Mouse (Mus musculus): Measurements from ENCODE around the gene Kmt2c. TPM values are rescaled to one million over a fixed set of nuclear protein-coding genes. Genes with fewer than 3 reads are reported as not detected.
A peak's percentile ranks its signal among the peaks of the same experiment; 100 is the strongest.

The Kmt2c gene
- 10 to 100 TPM; 43.6 to 46.0 TPM for total RNA-seq (2021)

DNA sequence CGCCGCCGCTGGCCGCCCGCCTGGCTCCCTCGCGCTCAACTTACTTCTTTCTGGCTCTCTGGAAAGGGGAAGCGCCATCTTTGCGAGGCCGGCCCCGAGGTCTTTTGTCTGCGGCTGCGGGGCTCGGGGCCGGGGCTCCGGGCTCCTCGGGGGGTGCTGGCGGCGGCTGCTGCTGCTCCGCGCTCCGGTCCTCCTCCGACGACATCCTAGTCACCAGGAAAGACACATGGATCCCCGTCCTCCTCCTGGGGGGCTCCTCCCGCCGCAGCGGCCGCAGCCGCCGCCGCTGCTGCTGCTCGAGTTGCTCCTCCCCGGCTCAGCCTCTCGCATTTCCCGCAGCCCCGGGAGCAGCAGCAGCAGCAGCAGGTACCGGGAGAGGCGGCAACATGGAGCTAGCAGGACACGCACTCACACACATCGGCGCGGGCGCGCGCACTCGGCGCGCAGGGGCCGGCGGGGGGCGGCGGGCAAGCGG, at the start of gene Kmt2c:
Kmt2c (minus strand) TSS at position 438 of the 475 bp plus-strand sequence.
- peak; percentile 58 to 84 for DNase-seq

DNA sequence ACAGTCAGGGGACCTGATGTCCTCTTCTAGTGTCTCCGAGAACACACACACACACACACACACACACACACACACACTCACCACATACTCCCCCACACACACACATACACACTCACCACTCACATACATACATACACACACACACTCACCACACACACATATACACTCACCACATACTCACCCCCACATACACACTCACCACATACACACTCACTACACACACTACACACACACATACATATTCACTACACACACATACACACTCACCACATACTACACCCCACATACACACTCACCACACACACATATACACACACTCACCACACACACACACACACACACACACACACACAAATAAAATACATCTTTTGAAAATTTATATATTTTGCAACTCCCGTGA, 48.3 kb upstream of the Kmt2c start:
- no peak for DNase-seq
- intact Hi-C loops (cut with DNase I), result no loop called here

More for the DNA sequence above, at the start of gene Kmt2c:
- intact Hi-C loops (cut with DNase I), result loop anchor here (5.0 kb wide), 1 partner anchor 76 kb away; no protein-coding TSS in a partner anchor

DNA sequence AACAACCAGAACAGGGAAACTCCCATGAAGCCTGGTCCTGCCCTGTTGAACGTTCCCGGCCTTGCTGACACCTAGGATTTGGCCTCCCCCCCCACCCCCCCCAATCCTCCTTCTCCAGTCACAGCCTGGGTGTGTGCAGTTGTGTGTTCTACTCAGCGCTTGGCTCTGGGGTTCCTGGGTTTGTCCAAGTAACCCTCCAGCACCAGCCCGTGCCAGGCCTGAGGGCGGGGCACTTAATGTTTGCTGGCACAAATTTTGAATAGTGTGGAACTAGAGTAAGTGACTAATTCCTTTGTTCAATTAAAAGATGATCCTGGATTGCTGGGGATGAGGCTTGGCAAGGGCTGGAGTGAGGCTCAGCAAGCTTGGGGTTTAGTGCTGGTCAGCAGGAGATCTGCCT, 46.0 kb upstream of the Kmt2c start:
- intact Hi-C loops (cut with DNase I), result no loop called here
- peak; percentile 31 to 34 for DNase-seq

DNA sequence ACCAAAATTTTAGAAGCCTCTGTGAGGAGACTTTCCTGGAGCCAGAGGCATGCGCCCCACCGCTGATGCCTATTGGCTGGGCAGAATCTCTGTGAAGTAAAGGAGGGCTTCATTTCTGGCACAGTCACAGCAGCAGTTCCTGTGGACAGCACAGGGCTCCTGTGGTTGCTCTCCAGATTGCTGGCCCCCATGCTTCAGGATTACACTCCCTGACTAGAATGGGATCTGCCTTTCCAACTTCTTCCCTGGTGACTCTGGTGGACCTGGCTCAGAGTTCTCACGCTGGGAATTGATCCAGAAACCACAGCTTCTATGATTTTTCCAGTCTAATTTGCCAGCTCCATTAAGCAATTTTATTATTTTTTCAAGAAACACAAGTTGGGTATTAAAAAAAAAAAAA, 45.5 kb upstream of the Kmt2c start:
- DNase-seq, result peak; percentile 58 to 60
- intact Hi-C loops (cut with DNase I), result no loop called here

DNA sequence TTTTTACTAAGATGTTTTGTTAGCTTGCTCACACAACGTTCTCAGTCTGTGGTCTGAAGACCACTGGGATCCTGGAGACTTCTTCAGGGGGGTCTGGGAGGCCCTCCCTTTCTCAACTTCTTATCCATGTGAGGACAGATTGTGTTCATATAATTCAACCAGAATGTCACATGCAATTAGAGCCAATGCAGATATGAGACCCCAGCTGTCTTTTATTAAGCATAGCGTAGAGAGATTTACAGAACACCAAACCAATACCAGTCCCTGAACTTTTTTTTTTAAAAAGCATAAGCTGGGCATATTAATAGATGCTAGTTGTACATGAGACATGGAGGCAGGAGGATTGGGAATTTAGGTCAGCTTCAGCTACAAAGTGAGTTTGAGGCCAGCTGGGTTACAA, 43.1 kb upstream of the Kmt2c start:
- DNase-seq, result no peak
- intact Hi-C loops (cut with DNase I), result no loop called here

DNA sequence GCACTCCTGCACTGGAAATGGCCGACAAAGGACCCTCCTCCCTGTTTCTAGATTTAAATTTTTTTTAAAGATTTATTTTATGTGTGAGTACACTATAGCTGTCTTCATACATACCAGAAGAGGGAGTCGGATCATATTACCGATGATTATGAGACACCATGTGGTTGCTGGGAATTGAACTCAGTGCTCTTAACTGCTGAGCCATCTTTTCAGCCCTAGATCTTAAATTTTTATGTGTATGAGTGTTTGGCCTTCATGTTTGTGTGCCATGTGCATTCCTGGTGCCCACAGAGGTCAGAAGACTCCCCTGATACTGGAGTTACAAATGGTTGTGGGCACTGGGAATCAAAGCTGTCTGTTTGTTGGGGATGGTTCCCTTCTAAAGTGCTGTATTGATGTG, 42.3 kb upstream of the Kmt2c start:
- DNase-seq, result no peak
- intact Hi-C loops (cut with DNase I), result no loop called here

DNA sequence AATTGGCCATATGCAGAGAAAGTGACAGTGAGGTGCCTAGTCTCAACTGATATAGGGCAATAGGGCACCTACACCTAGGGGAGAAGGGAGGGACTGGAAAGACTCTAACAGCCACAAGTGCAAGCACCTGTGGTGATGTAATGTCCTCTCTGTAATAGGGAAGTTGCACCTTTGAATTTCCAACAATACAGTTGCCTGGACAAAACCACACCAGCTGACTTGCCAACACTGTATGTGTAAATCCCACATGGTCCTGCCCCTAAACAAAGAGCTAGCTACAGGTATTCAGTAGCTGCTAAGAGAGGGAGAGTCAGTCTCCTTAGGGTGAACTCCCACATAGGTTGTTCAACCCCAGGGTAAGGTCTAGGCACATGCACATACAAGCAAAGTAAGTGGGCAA, 41.8 kb upstream of the Kmt2c start:
- DNase-seq, result no peak

DNA sequence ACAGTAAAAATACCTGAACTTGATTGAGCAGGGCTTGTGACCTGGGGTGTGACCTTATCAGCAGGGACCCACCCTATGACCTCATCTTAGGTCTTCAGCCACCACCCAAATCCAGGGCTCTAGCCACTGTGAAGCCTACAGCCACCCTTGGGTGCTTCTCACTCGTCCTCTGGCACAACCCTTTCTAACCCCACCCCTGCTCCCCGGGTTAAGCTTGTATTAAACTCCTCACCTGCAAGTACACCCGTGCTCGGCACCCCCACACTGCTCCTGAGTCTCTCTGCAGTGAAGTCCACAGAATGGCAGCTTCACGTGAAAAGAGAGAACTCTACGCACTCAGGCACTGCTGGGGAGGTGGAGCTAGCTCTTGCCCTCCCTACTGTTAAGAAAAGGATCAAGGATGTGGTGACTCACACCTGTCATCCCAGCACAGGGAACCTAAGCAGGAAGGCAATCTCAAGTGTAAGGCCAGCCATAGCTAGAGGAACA, 38.4 kb upstream of the Kmt2c start:
- no peak for DNase-seq
- intact Hi-C loops (cut with DNase I), result no loop called here

More for the DNA sequence above, 41.8 kb upstream of the Kmt2c start:
- intact Hi-C loops (cut with DNase I), result no loop called here

DNA sequence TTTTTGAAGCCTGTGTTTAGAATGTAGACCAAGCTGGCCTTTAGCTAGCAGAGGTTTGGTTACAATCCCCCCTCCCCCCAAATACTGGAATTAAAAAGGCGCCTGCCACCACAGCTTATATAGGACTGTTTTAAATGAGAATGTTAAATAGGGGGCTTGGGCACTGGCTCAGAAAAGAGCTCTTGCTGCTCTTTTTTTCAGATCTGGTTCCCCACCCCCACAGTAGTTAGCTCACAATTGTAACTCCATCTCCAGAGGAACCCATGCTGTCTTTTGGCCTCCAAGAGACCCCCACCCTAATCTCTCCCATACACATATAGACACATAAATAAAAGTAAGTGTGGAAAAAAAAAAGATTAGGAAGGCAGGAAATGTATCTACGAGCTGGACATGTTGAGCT, 37.9 kb upstream of the Kmt2c start:
- intact Hi-C loops (cut with DNase I), result no loop called here

DNA sequence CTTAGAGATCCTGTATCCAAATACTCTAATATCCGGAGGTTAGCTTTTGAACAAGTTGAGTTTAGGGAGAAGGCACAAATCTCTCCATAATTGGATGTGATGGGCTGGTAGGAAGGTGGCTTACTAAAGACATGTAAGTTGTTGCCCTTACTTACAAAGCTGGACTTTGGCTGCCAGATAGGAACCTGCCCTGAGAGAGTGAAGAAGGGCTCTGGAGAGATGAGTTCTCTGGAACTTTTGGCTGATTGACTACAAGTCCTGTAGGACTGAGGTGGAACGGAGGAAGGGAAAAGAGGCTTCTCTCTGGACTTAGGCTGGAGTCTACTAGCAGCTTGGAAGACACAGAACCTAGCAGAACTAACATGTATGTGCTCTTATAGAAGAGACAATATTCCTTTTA, 37.0 kb upstream of the Kmt2c start:
- DNase-seq, result no peak
- intact Hi-C loops (cut with DNase I), result no loop called here

More for the DNA sequence above, 37.9 kb upstream of the Kmt2c start:
- DNase-seq, result no peak

DNA sequence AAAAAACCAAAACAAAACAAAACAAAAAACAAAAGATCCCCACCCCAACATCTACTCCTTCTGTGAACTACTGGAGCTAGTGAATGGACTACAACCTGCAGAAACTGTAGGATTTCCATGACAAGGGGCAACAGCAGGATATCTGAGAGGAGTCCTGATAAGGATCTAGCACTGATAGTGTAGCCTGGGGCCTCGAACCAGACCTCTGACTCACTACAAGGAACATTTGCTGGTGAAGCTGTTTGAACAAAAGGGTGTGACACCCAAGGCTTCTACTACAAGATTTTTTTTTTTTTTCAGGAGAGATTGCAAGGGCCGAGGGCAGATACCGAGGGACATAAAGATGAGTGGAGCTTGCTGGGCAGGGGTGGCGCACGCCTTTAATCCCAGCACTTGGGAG, 34.7 kb upstream of the Kmt2c start:
- DNase-seq, result no peak
- intact Hi-C loops (cut with DNase I), result loop anchor here (5.0 kb wide), 1 partner anchor 96 kb away; no protein-coding TSS in a partner anchor

DNA sequence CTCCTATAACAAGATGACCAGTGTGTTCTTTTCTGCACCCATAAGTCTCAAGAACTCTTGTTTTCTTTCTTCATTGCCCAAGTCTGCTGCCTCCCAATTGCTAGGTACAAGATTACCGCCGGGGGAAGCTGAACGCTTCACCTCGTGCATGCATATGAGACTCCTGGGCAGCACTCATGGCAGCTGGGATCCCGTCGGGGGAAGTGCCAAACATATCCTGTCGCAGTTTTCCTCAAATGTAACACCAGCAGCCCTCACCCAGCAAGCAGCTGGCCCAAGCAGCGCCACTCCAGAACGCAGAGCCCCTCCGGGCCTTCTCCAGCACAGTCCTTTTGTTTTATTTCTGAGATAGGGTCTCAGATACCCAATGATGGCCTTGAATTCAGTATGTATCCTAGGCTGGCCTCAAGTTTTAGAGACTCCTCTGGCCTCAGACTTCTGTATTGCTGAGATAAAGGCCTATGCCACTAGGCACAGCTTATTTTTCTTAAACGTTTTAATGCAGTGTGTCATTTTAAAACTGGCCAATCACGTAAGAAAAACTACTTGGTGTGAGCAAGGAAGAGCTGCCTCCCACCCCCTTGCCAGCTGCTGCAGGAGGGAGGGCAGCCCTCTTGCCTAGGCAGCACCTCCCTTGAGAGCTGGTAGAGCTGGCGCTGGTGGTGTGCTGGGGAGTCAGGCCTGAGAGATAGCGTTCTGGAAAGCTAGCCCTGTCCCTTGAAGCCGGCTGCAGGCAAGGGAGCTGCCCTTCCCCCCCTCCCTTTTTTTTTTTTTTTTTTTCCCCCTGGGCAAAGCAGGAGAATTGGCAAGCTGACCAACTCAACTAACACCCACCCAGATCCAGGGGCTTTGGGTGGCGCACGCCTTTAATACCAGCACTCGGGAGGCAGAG, 33.9 kb upstream of the Kmt2c start:
- no peak for DNase-seq
- intact Hi-C loops (cut with DNase I), result loop anchor here (5.0 kb wide), 1 partner anchor 95 kb away; no protein-coding TSS in a partner anchor

DNA sequence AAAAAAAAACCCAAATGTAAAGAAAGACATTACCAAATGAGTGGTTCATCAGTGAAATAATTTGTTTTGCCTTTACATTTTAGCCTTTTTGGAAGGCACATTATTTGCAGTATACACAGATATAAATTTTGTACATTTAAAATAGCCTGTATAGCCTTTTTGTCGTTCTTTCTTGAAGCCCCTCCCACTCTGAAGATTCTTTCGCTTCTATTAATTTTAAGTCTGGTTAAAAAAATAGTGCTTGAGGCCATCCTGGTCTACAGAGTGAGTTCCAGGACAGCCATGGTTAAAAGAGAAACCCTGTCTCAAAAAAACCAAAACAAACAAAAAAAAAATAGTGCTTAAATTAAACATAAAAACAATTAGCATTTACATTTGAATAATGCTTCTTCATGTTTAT, 32.0 kb upstream of the Kmt2c start:
- intact Hi-C loops (cut with DNase I), result loop anchor here (5.0 kb wide), 1 partner anchor 93 kb away; no protein-coding TSS in a partner anchor
- no peak for DNase-seq

DNA sequence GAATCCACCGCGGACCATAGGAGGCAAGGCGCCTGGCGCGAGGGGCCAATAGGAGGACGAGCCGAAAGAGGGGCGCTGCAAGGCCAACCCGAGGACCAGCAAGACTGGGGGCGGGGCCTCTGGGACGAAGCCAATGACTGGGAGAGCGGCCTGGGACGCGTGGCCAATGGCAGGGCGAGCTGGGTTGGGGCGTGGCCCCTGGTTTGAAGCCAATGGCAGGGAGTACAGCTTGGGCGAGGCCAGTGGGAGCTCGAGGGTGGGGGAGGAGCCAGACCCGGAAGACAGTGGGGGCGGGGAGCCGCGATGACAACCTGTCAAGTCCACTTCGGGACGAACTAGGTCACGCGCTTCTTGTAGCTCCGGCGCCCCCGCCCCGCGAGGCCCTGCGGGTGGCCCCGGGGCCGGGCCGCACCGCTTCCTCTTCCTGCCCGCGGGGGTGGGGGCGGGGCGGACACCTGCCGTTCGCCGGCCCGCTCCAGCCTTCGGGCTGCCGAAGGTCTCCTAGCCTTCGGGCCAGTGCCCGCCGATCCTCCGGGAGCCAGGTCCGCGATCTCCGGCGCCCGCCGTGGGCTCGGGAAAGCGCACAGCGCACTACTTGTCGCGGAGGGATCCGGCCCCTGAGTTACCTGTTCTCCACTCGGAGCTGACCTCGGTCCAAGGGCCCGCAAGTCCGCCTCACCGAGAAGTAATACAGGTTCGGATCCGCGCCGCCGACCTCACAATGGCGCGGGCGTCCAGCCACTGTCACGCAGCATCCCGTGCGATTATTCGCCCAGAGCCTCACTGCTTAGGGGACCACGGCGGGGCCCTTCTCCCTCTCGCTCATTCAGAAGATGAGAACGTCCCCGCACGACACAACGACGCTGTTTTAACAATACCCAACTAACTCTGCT, 31.2 kb upstream of the Kmt2c start:
- DNase-seq, result peak; percentile 100
- intact Hi-C loops (cut with DNase I), result loop anchor here (1.0 to 10.0 kb wide), 3 partner anchors 30 to 175 kb away; partner anchors contain the start of gene Xrcc2

DNA sequence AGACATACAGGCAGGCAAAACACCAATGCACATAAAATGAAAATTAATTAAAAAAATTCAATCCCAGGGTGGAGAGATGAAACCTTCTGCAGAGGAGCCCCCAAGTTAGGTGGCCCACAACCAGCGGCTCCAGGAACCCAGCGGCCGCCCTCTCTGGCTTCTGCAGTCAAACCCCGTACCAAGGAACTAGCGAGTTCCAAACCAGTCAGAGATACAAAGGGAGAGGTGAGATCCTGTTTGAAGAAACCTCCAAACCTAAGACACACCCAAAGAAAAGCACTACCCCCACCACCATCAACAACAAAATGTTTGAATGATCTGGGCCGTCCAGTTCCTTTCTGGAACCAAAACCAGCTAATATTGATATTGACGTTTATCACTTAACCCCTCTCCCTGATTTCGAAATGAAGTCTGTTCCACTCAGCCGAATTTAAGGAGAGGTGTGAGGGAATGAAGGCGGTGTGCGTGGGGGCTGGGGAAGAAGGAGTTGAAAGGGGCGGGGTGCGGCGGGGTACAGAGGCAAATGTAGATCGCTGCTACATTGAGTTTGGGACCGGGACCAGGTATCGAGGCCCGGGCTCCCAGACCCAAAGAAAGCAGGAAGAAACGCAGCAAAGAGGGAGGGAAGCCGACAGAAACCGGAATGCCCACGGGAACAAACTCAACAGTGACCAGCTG, 30.4 kb upstream of the Kmt2c start:
- DNase-seq, result no peak
- intact Hi-C loops (cut with DNase I), result loop anchor here (1.0 to 10.0 kb wide), 2 partner anchors 30 to 176 kb away; partner anchors contain the start of gene Xrcc2

DNA sequence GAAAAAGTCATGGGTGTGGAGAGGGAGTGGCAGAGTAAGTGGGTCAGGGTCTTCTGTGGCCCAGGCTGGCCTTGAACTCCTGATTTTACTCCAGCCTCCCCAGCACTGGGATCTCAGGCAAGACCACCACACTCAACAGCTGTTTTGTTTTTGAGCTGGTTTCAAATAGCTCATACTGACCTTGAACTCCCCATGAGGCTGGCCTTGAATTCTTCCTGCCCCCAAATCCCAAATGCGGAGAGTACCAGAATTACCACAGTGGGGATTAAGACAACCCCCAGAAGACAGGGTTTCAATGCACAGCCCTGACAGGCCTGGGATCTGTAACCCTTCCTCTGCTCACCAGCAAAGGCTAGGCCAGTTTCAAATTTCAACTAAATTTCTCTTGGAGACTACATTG, 29.4 kb upstream of the Kmt2c start:
- intact Hi-C loops (cut with DNase I), result loop anchor here (10.0 kb wide), 1 partner anchor 177 kb away; the partner anchor contains the start of gene Xrcc2
- no peak for DNase-seq

DNA sequence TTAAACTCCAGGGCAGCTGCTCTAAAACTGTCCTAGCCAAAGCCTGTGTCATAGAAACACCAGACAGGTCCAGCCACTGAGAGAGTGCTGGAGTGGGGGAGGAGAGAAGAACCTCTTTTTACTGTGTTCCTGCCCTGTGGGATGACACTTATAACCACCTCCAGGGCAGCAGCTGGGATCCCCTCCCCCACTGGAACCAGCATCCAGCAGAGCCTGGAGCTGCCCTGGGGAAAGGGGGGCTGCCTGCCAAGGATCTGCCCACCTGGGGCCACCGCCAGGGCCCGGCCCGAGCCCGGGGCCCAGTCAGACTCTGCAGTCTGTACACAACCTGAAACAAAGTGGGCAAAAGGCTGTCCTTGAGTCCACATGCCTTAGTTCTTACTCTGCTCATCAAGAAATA, 28.3 kb upstream of the Kmt2c start:
- peak; percentile 31 to 42 for DNase-seq
- intact Hi-C loops (cut with DNase I), result loop anchor here (10.0 kb wide), 1 partner anchor 178 kb away; the partner anchor contains the start of gene Xrcc2

DNA sequence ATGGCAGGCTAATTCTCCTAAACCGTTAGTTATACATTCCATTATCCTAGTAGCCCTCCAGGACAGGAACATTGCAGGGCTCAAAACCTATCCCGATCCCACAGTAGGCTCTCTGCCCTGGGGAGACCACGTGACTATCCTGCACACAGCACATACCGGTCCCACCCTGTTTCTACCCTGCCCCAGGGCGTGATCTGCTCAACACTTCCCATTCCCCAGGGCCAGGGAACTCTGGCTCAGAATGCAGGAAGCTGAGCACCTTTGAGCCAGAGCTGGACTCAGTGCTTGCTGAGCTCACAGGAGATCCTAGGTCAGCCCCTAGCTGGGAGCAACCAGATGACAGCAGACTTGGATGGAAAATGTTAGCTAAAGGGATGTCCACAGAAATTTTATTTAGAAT, 27.5 kb upstream of the Kmt2c start:
- peak; percentile 41 to 43 for DNase-seq
- intact Hi-C loops (cut with DNase I), result loop anchor here (10.0 kb wide), 1 partner anchor 179 kb away; the partner anchor contains the start of gene Xrcc2

DNA sequence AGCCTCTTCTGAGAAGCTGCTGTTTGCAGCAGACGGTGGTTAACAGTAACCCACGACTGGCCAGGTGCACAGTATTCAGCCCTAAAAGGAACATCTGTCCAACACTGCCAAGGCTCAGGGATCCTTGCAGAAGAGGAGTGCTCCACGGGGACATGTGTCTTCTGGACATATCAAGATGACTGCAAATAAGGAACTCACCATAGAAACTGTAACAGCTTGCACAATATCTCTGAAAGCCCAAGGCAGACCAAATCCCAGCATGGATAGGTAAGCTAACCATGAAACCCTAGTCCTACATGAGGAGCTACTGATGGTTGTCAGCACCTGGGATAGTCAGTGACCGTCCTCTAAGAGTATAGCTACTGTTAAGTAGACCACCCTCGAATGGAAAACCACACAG, 22.9 kb upstream of the Kmt2c start:
- intact Hi-C loops (cut with DNase I), result loop anchor here (10.0 kb wide), 1 partner anchor 183 kb away; the partner anchor contains the start of gene Xrcc2
- DNase-seq, result no peak

DNA sequence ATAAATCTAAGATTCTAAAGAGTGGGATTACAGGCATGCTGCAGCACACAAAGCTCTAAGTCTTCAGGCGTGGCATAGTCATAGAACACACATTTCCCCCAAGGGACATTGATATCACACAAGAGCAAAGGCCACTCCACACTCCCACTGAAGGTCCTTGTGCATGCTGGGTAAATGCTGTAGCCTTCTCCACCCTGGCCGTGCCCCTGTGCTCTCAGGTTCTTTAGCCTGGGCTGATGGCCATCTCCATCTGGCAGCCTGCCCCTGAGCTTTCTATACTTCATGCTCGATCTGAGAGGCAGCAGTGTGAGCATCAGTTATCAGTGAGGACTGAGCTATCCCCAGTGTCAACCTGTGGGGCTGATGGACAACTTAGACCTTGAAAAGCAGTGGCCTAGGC, 21.2 kb upstream of the Kmt2c start:
- DNase-seq, result no peak
- intact Hi-C loops (cut with DNase I), result loop anchor here (10.0 kb wide), 1 partner anchor 185 kb away; the partner anchor contains the start of gene Xrcc2
